Mouse (Mus musculus) left cerebral cortex, adult 8-10 months (tissue): ENCODE measurements around the gene Gas2l1. TPM values are rescaled to one million over a fixed set of nuclear protein-coding genes. Genes with fewer than 3 reads are reported as not detected.

Experiments
- microRNA-seq, 2 experiments: library from miRNA; unstranded; fragments of <30 nt; microRNA quantifications; one replicate each; pipeline ENCODE4 v1.2.0; 2022
- total RNA-seq, 4 experiments: library from RNA; stranded (reverse); gene quantifications; 2 replicates each; pipeline ENCODE4 v1.2.4; 2022

Gene Gas2l1
- total RNA-seq, 4 experiments from 2014 or later = 71.8 to 78.4 (median 75.3) TPM

Small RNA genes within 50 kb of the gene (microRNA-seq; reads per million reads assigned to microRNA genes)
- gene Gm47296 = 0 reads per million in 2 experiments

Other genes starting within 250 kb of the Gas2l1 start
- gene Nf2, start 215.8 kb downstream of the Gas2l1 start, total RNA-seq = 10 to 100 TPM; 70.7 to 72.2 (median 71.5) TPM
- gene Nipsnap1, start 191.4 kb downstream of the Gas2l1 start, total RNA-seq = 100 to 1,000 TPM in 2 of 4 experiments, 10 to 100 TPM in 2; 85.0 to 108 (median 97.1) TPM
- 10 to 100 TPM; 37.1 to 41.4 (median 39.1) TPM for gene Thoc5, start 170.0 kb downstream of the Gas2l1 start, total RNA-seq
- 10 to 100 TPM; 44.7 to 52.3 (median 48.7) TPM for gene Nefh, start 117.3 kb downstream of the Gas2l1 start, total RNA-seq
- gene Ap1b1, start 78.5 kb downstream of the Gas2l1 start, total RNA-seq = 100 to 1,000 TPM; 152 to 184 (median 173) TPM
- gene Rasl10a, start 7.2 kb downstream of the Gas2l1 start, total RNA-seq = 10 to 100 TPM; 49.0 to 60.5 (median 53.2) TPM
- gene Rhbdd3, start 33.6 kb upstream of the Gas2l1 start, total RNA-seq = 10 to 100 TPM; 20.1 to 26.8 (median 22.0) TPM
- 100 to 1,000 TPM; 291 to 340 (median 310) TPM for gene Ewsr1, start 33.9 kb upstream of the Gas2l1 start, total RNA-seq
- gene Emid1, start 86.9 kb upstream of the Gas2l1 start, total RNA-seq = 1 to 10 TPM; 4.0 to 7.2 (median 5.3) TPM
- gene Kremen1, start 196.2 kb upstream of the Gas2l1 start, total RNA-seq = 10 to 100 TPM; 15.0 to 16.7 (median 15.7) TPM